Mouse (Mus musculus): ENCODE results near the gene S1pr4.

GRCm38 (mm10) chr10:81452947-81453288 lies 47.0 kb downstream of the S1pr4 start:
- no peak for TF ChIP-seq EP300 (IDR thresholded peaks at IDR 0.05; ENCODE audit: low read depth)
- no peak for TF ChIP-seq CTCF (IDR thresholded peaks at IDR 0.05; ENCODE audit: low read depth)

Measured in liver, postnatal 0 days (tissue).